Mouse (Mus musculus) olfactory bulb, adult 2 months (tissue): Measurements from ENCODE around the gene Ccr1. TPM values are rescaled to one million over a fixed set of nuclear protein-coding genes. Genes with fewer than 3 reads are reported as not detected.

Experiments used
- H3K27ac ChIP-seq: fragments of 200-500 bp; 2 replicates; pipeline ENCODE4 v1.5.1; 2012; ENCODE audit warnings: low read depth, low read length; ENCODE audit not compliant: insufficient read depth
- H3K4me1 ChIP-seq: fragments of 200-500 bp; 2 replicates; pipeline ENCODE4 v1.6.1; 2012; ENCODE audit warnings: low read length; ENCODE audit not compliant: control insufficient read depth, insufficient read depth
- H3K4me3 ChIP-seq: fragments of 200-500 bp; 2 replicates; pipeline ENCODE4 v1.5.1; 2012; ENCODE audit warnings: mild to moderate bottlenecking, low read depth, low read length, moderate library complexity; ENCODE audit not compliant: insufficient read depth
- CTCF ChIP-seq: fragments of 200-500 bp; IDR thresholded peaks from 2 replicates; pipeline ENCODE4 v1.5.1; 2012; ENCODE audit warnings: low read depth, mild to moderate bottlenecking, low read length, moderate library complexity; ENCODE audit not compliant: insufficient read depth
- POLR2A ChIP-seq: fragments of 200-500 bp; IDR thresholded peaks from 2 replicates; pipeline ENCODE4 v1.6.1; 2012; ENCODE audit warnings: mild to moderate bottlenecking, low read depth, low read length, moderate library complexity; ENCODE audit not compliant: insufficient read depth
- WGBS: fragments of 180-500 bp; shearing (Covaris S2); methylation state at CpG from one replicate; pipeline ENCODE4 v1.1.7; 2018; 5-methylcytosine and 5-hydroxymethylcytosine counted together
- polyA plus RNA-seq: library from polyadenylated mRNA; stranded (reverse); fragments of >200 nt; gene quantifications from 2 replicates; pipeline ENCODE4 v1.2.4, GENCODE M21; 2012; ENCODE audit warnings: low replicate concordance; ENCODE audit not compliant: missing spikeins, insufficient read depth, insufficient read length

Gene Ccr1
- not detected in 2 replicates for polyA plus RNA-seq

GRCm38 (mm10) chr9:123968290-123968912 lies at the start of gene Ccr1:
TSS of gene Ccr1 (minus strand) at chr9:123968692.
- H3K4me1 ChIP-seq, result no peaks in the 10 kb centered on the region
- no peak within 1 kb of the TSS for H3K4me3 ChIP-seq
- no peak within 1 kb of the TSS for H3K27ac ChIP-seq
- 79% methylated on average over 1 of the region's 1 CpGs for WGBS
- TF ChIP-seq CTCF (no peak), POLR2A (no peak)

- no peak overlapping the region for H3K4me3 ChIP-seq
- WGBS, result 79% methylated on average over 2 of the region's 2 CpGs
- TF ChIP-seq CTCF, result no peak
- no peak for TF ChIP-seq POLR2A
These were observed 47.6 kb upstream of the Ccr1 start for GRCm38 (mm10) chr9:124016048-124016447.

GRCm38 (mm10) chr9:124014985-124015652 lies 46.6 kb upstream of the Ccr1 start:
- no peak overlapping the region for H3K4me3 ChIP-seq
- no peak for TF ChIP-seq POLR2A
- no peak overlapping the region for H3K27ac ChIP-seq
- H3K4me1 ChIP-seq, result no peaks in the 10 kb centered on the region
- WGBS, result 85% methylated on average over 2 of the region's 2 CpGs

More at GRCm38 (mm10) chr9:124016048-124016447, 47.6 kb upstream of the Ccr1 start:
- no peaks in the 10 kb centered on the region for H3K4me1 ChIP-seq
- no peak overlapping the region for H3K27ac ChIP-seq

GRCm38 (mm10) chr9:124013270-124013669 lies 44.8 kb upstream of the Ccr1 start:
- no peaks in the 10 kb centered on the region for H3K4me1 ChIP-seq
- H3K27ac ChIP-seq, result no peak overlapping the region
- TF ChIP-seq POLR2A (no peak), CTCF (no peak)
- 84% methylated on average over 3 of the region's 3 CpGs for WGBS
- H3K4me3 ChIP-seq, result no peak overlapping the region

- 76% methylated on average over 2 of the region's 2 CpGs for WGBS
- H3K27ac ChIP-seq, result no peak overlapping the region
- no peak overlapping the region for H3K4me3 ChIP-seq
- no peaks in the 10 kb centered on the region for H3K4me1 ChIP-seq
- TF ChIP-seq CTCF, result no peak
- no peak for TF ChIP-seq POLR2A
These were observed 44.2 kb upstream of the Ccr1 start for GRCm38 (mm10) chr9:124012691-124013090.

- WGBS, result 92% methylated on average over 2 of the region's 2 CpGs
- H3K4me1 ChIP-seq, result no peaks in the 10 kb centered on the region
- H3K27ac ChIP-seq, result no peak overlapping the region
- no peak overlapping the region for H3K4me3 ChIP-seq
- TF ChIP-seq POLR2A (no peak), CTCF (no peak)
These were observed 31.3 kb upstream of the Ccr1 start for GRCm38 (mm10) chr9:123999784-124000183.

GRCm38 (mm10) chr9:123997719-123998118 lies 29.2 kb upstream of the Ccr1 start:
- H3K4me3 ChIP-seq, result no peak overlapping the region
- 83% methylated on average over 3 of the region's 3 CpGs for WGBS
- no peaks in the 10 kb centered on the region for H3K4me1 ChIP-seq
- TF ChIP-seq CTCF (no peak), POLR2A (no peak)
- H3K27ac ChIP-seq, result no peak overlapping the region

GRCm38 (mm10) chr9:123991312-123991906 lies 22.9 kb upstream of the Ccr1 start:
- no peak overlapping the region for H3K27ac ChIP-seq

GRCm38 (mm10) chr9:123989671-123990070 lies 21.2 kb upstream of the Ccr1 start:
- Histone ChIP-seq H3K4me3 (no peak overlapping the region), H3K27ac (no peak overlapping the region), H3K4me1 (no peaks in the 10 kb centered on the region)
- TF ChIP-seq CTCF (no peak), POLR2A (no peak)
- WGBS, result 86% methylated on average over 3 of the region's 3 CpGs

More at GRCm38 (mm10) chr9:123991312-123991906, 22.9 kb upstream of the Ccr1 start:
- Histone ChIP-seq H3K4me3 (no peak overlapping the region), H3K4me1 (no peaks in the 10 kb centered on the region)
- WGBS, result 72% methylated on average over 1 of the region's 1 CpGs
- TF ChIP-seq CTCF (no peak), POLR2A (no peak)

- TF ChIP-seq CTCF, result no peak
- WGBS, result 69% methylated on average over 2 of the region's 2 CpGs
- Histone ChIP-seq H3K4me3 (no peak overlapping the region), H3K4me1 (no peaks in the 10 kb centered on the region), H3K27ac (no peak overlapping the region)
These were observed 17.7 kb upstream of the Ccr1 start for GRCm38 (mm10) chr9:123986217-123986616.
